Comparison of ENCODE assay signal across 12 mouse cellular contexts in genomic region chr15:62203951-62204905, GRCm38 (mm10).
DNase-seq lines count a peak whose midpoint lies in the region; ATAC-seq and TF ChIP-seq lines count a peak whose summit lies in the region.
"Had no signal": no experiment of that assay in that cellular context is flagged by ENCODE, and none has a peak within 500 bp of the region (broad histone marks: within the 10 kb centered on the region; RNA-seq: fewer than 3 reads in every experiment).

No protein-coding gene starts in this region.

- DNase-seq in heart, adult 9 months (ENCODE audit: low spot score in 2 of 2): no peak
- peak; percentile 29 for DNase-seq in ZHBTc4 (ENCODE audit: low read depth, low spot score)
- DNase-seq in kidney, adult 9 months: peak; percentile 45
- DNase-seq in lung, postnatal 0 days (ENCODE audit: low spot score): peak; percentile 50
- no peak for DNase-seq in left cerebral cortex, adult 11 months (ENCODE audit: low spot score)
- DNase-seq in thymus, postnatal 25 days: no peak
- no peak for DNase-seq in testis, postnatal 10 days (ENCODE audit: low spot score)
- DNase-seq: cerebellum, adult 9-11 months; gastrocnemius, postnatal 14 days; liver, embryonic 13.5 days had no signal

- peaks cover 12% of the 10 kb centered on the region for H3K4me1 ChIP-seq in heart, embryonic 15.5 days (replicated peaks)
- peaks cover 5% of the 10 kb centered on the region; the same call in 1 of the 2 replicates for H3K4me1 ChIP-seq in lung, postnatal 0 days (ENCODE audit: insufficient read depth, low read depth, low read length)
- H3K4me1 ChIP-seq: embryonic facial prominence, embryonic 13.5 days had no signal

- H3K9ac ChIP-seq in heart, embryonic 15.5 days: no peak overlapping the region
- no peak overlapping the region for H3K9ac ChIP-seq in lung, postnatal 0 days (replicated peaks; ENCODE audit: low read depth)
- H3K9ac ChIP-seq: embryonic facial prominence, embryonic 13.5 days; liver, embryonic 13.5 days had no signal

- peak overlapping the region; percentile 48; the same call in 1 of the 2 replicates for H3K27ac ChIP-seq in heart, embryonic 15.5 days
- H3K27ac ChIP-seq in lung, postnatal 0 days (ENCODE audit: low read length): no peak overlapping the region
- H3K27ac ChIP-seq: embryonic facial prominence, embryonic 13.5 days had no signal

- H3K9me3 ChIP-seq in heart, embryonic 15.5 days (replicated peaks): no peaks in the 10 kb centered on the region
- H3K9me3 ChIP-seq in lung, postnatal 0 days (ENCODE audit: low read length): no peaks in the 10 kb centered on the region
- H3K9me3 ChIP-seq: liver, embryonic 13.5 days had no signal

- no peaks in the 10 kb centered on the region for H3K36me3 ChIP-seq in heart, embryonic 15.5 days
- H3K36me3 ChIP-seq in lung, postnatal 0 days (ENCODE audit: insufficient read depth, low read length): no peaks in the 10 kb centered on the region
- H3K36me3 ChIP-seq: embryonic facial prominence, embryonic 13.5 days had no signal

- no peak overlapping the region for H3K4me2 ChIP-seq in heart, embryonic 15.5 days
- no peak overlapping the region for H3K4me2 ChIP-seq in lung, postnatal 0 days (replicated peaks; ENCODE audit: low read depth, low read length)
- H3K4me2 ChIP-seq: embryonic facial prominence, embryonic 13.5 days; liver, embryonic 13.5 days had no signal

- H3K27me3 ChIP-seq in heart, embryonic 15.5 days: no peaks in the 10 kb centered on the region
- H3K27me3 ChIP-seq in lung, postnatal 0 days (replicated peaks; ENCODE audit: insufficient read depth, low read length): no peaks in the 10 kb centered on the region
- H3K27me3 ChIP-seq: embryonic facial prominence, embryonic 13.5 days; liver, embryonic 13.5 days had no signal

- WGBS in heart, embryonic 15.5 days: 60% methylated on average over 18 of the region's 18 CpGs
- 61% methylated on average over 18 of the region's 18 CpGs for WGBS in lung, postnatal 0 days

- peak; percentile 78 for ATAC-seq in heart, embryonic 15.5 days (replicated peaks; ENCODE audit: insufficient number of reproducible peaks, insufficient read depth, low FRiP score, low read depth)
- ATAC-seq in lung, postnatal 0 days: peak; percentile 64

- TF ChIP-seq EP300 in lung, postnatal 0 days (IDR thresholded peaks at IDR 0.05): no peak

- H3K4me3 ChIP-seq in heart, embryonic 15.5 days: no peak overlapping the region
- no peak overlapping the region for H3K4me3 ChIP-seq in lung, postnatal 0 days (ENCODE audit: low read depth, low read length)
- H3K4me3 ChIP-seq: embryonic facial prominence, embryonic 13.5 days; liver, embryonic 13.5 days had no signal

- no peak for TF ChIP-seq CTCF in lung, postnatal 0 days (IDR thresholded peaks at IDR 0.05)

Comparison
In these comparisons a context has a peak if more than half of its experiments do, and no peak if none do; other contexts are left out.
1. DNase-seq: peak in ZHBTc4 (single experiment), kidney, adult 9 months (single experiment) and lung, postnatal 0 days (single experiment); none in heart, adult 9 months (0 of 2), left cerebral cortex, adult 11 months (single experiment), thymus, postnatal 25 days (single experiment) and testis, postnatal 10 days (single experiment).